Mouse (Mus musculus) MEL (cell line): ENCODE measurements around the gene Supt3. TPM values are rescaled to one million over a fixed set of nuclear protein-coding genes. Genes with fewer than 3 reads are reported as not detected.

Experiments used
- DNase-seq: peaks from one replicate; pipeline ENCODE4 v3.0.0; 2011; ENCODE audit warnings: low read depth, low spot score
- H3K27ac ChIP-seq: 2 replicates; pipeline ENCODE4 v1.5.1; 2012; ENCODE audit warnings: low read depth, mild to moderate bottlenecking, control low read depth, low read length, moderate library complexity; ENCODE audit not compliant: control insufficient read depth
- H3K27me3 ChIP-seq, 2 experiments: fragments of 150-350 bp in 1 of 2; sonication (generic) in 1 of 2; 2 replicates each; pipeline ENCODE4 v1.6.1; 2012; ENCODE audit warnings: low read length in 2 of 2, mild to moderate bottlenecking in 2 of 2, improper control_type of control experiment in 1 of 2, moderate library complexity in 1 of 2; ENCODE audit not compliant: insufficient read depth in 2 of 2, control insufficient read depth in 1 of 2
- H3K36me3 ChIP-seq, 2 experiments: 2 replicates each; pipeline ENCODE4 v1.6.1; 2012 to 2014; ENCODE audit warnings: low read length in 2 of 2, improper control_type of control experiment in 1 of 2, inconsistent platforms in 1 of 2, mild to moderate bottlenecking in 1 of 2; ENCODE audit not compliant: insufficient read depth in 2 of 2, control insufficient read depth in 1 of 2
- H3K4me1 ChIP-seq, 2 experiments: fragments of 150-350 bp in 1 of 2; sonication (generic) in 1 of 2; 2 replicates each; pipeline ENCODE4 v1.6.1; 2012; ENCODE audit warnings: low read length in 2 of 2, improper control_type of control experiment in 1 of 2, mild to moderate bottlenecking in 1 of 2; ENCODE audit not compliant: insufficient read depth in 2 of 2, control insufficient read depth in 1 of 2
- H3K4me3 ChIP-seq, 2 experiments: fragments of 150-350 bp in 1 of 2; sonication (generic) in 1 of 2; 2 replicates each; pipeline ENCODE4 v1.5.1; 2012; ENCODE audit warnings: low read depth in 2 of 2, low read length in 2 of 2, mild to moderate bottlenecking in 2 of 2, moderate library complexity in 2 of 2, control low read depth in 1 of 2, improper control_type of control experiment in 1 of 2; ENCODE audit not compliant: control insufficient read depth in 1 of 2, insufficient read depth in 1 of 2
- H3K79me2 ChIP-seq: 2 replicates; pipeline ENCODE4 v1.6.1; 2012; ENCODE audit warnings: mild to moderate bottlenecking, low read length, moderate library complexity; ENCODE audit not compliant: control insufficient read depth, poor library complexity, insufficient read depth
- H3K9ac ChIP-seq: 2 replicates; pipeline ENCODE4 v1.6.1; 2012; ENCODE audit warnings: low read depth, mild to moderate bottlenecking, control low read depth, low read length, moderate library complexity; ENCODE audit not compliant: control insufficient read depth, poor library complexity, severe bottlenecking
- H3K9me3 ChIP-seq: fragments of 150-350 bp; sonication (generic); replicated peaks from 2 replicates; pipeline ENCODE4 v1.6.1; 2012; ENCODE audit warnings: mild to moderate bottlenecking, low read length, improper control_type of control experiment, moderate library complexity; ENCODE audit not compliant: insufficient read depth
- BHLHE40 ChIP-seq: IDR thresholded peaks from 2 replicates; pipeline ENCODE4 v1.6.1; 2012; ENCODE audit warnings: low read depth, mild to moderate bottlenecking, inconsistent platforms, low read length, improper control_type of control experiment, borderline replicate concordance
- CHD2 ChIP-seq: IDR thresholded peaks from 2 replicates; pipeline ENCODE4 v1.6.1; 2011; ENCODE audit warnings: low read length, improper control_type of control experiment
- ELF1 ChIP-seq: IDR thresholded peaks from 2 replicates; pipeline ENCODE4 v1.6.1; 2014; ENCODE audit warnings: low read depth, mild to moderate bottlenecking, inconsistent platforms, low read length, improper control_type of control experiment, moderate library complexity
- EP300 ChIP-seq, 2 experiments: IDR thresholded peaks; 2 replicates each; pipeline ENCODE4 v1.6.1; 2011; ENCODE audit warnings: improper control_type of control experiment in 2 of 2, low read length in 2 of 2, low read depth in 1 of 2, mild to moderate bottlenecking in 1 of 2
- ETS1 ChIP-seq: IDR thresholded peaks from 2 replicates; pipeline ENCODE4 v1.6.1; 2012; ENCODE audit warnings: low read depth, mild to moderate bottlenecking, inconsistent platforms, low read length, improper control_type of control experiment, moderate library complexity
- GATA1 ChIP-seq: IDR thresholded peaks from 2 replicates; pipeline ENCODE4 v1.6.1; 2011; ENCODE audit warnings: low read depth, low read length, improper control_type of control experiment
- HCFC1 ChIP-seq: IDR thresholded peaks from 2 replicates; pipeline ENCODE4 v1.6.1; 2012; ENCODE audit warnings: low read depth, mild to moderate bottlenecking, inconsistent platforms, low read length, improper control_type of control experiment, moderate library complexity
- MEF2A ChIP-seq: IDR thresholded peaks from 2 replicates; pipeline ENCODE4 v1.6.1; 2014; ENCODE audit warnings: low read depth, mild to moderate bottlenecking, inconsistent platforms, low read length, improper control_type of control experiment; ENCODE audit not compliant: poor library complexity, insufficient replicate concordance, severe bottlenecking; ENCODE audit errors: extremely low read depth
- MXI1 ChIP-seq: IDR thresholded peaks from 2 replicates; pipeline ENCODE4 v1.6.1; 2011; ENCODE audit warnings: mild to moderate bottlenecking, low read depth, low read length, improper control_type of control experiment
- MYB ChIP-seq: IDR thresholded peaks from 2 replicates; pipeline ENCODE4 v1.6.1; 2011; ENCODE audit warnings: mild to moderate bottlenecking, low read depth, low read length, improper control_type of control experiment
- MYC ChIP-seq: IDR thresholded peaks from 2 replicates; pipeline ENCODE4 v1.6.1; 2011; ENCODE audit warnings: low read depth, mild to moderate bottlenecking, low read length, improper control_type of control experiment, moderate library complexity
- NELFE ChIP-seq: IDR thresholded peaks from 2 replicates; pipeline ENCODE4 v1.6.1; 2011; ENCODE audit warnings: low read depth, low read length, improper control_type of control experiment
- NRF1 ChIP-seq: IDR thresholded peaks from 2 replicates; pipeline ENCODE4 v1.6.1; 2014; ENCODE audit warnings: low read depth, mild to moderate bottlenecking, inconsistent platforms, low read length, improper control_type of control experiment, moderate library complexity; ENCODE audit not compliant: poor library complexity, insufficient read depth, severe bottlenecking
- POLR2A ChIP-seq, 2 experiments: IDR thresholded peaks; 2 replicates each; pipeline ENCODE4 v1.6.1; 2011 to 2012; ENCODE audit warnings: low read length in 2 of 2, mild to moderate bottlenecking in 2 of 2, control low read depth in 1 of 2, improper control_type of control experiment in 1 of 2, low read depth in 1 of 2, moderate library complexity in 1 of 2; ENCODE audit not compliant: control insufficient read depth in 1 of 2, insufficient read depth in 1 of 2, poor library complexity in 1 of 2
- POLR2AphosphoS5 ChIP-seq: IDR thresholded peaks from 2 replicates; pipeline ENCODE4 v1.6.1; 2012; ENCODE audit warnings: low read depth, borderline replicate concordance, mild to moderate bottlenecking, inconsistent platforms, low read length, moderate library complexity, mixed read lengths
- SIN3A ChIP-seq: IDR thresholded peaks from 2 replicates; pipeline ENCODE4 v1.6.1; 2012; ENCODE audit warnings: low read length, improper control_type of control experiment, inconsistent platforms
- SMC3 ChIP-seq: IDR thresholded peaks from 2 replicates; pipeline ENCODE4 v1.6.1; 2011; ENCODE audit warnings: low read depth, low read length, improper control_type of control experiment
- TAL1 ChIP-seq: IDR thresholded peaks from 2 replicates; pipeline ENCODE4 v1.6.1; 2012; ENCODE audit warnings: mild to moderate bottlenecking, inconsistent platforms, low read length, moderate library complexity, mixed read lengths
- TCF12 ChIP-seq: IDR thresholded peaks from 2 replicates; pipeline ENCODE4 v1.6.1; 2014; ENCODE audit warnings: low read depth, mild to moderate bottlenecking, inconsistent platforms, low read length, improper control_type of control experiment, moderate library complexity
- UBTF ChIP-seq: IDR thresholded peaks from 2 replicates; pipeline ENCODE4 v1.6.1; 2012; ENCODE audit warnings: low read depth, mild to moderate bottlenecking, inconsistent platforms, low read length, improper control_type of control experiment, moderate library complexity, borderline replicate concordance; ENCODE audit not compliant: insufficient read depth
- USF2 ChIP-seq, 2 experiments: IDR thresholded peaks; 2 replicates each; pipeline ENCODE4 v1.6.1; 2011 to 2012; ENCODE audit warnings: improper control_type of control experiment in 2 of 2, low read length in 2 of 2, borderline replicate concordance in 1 of 2, inconsistent platforms in 1 of 2, low read depth in 1 of 2, mild to moderate bottlenecking in 1 of 2; ENCODE audit not compliant: insufficient read depth in 1 of 2
- ZC3H11A ChIP-seq: IDR thresholded peaks from 2 replicates; pipeline ENCODE4 v1.6.1; 2012; ENCODE audit warnings: low read depth, mild to moderate bottlenecking, inconsistent platforms, low read length, improper control_type of control experiment
- ZKSCAN1 ChIP-seq: IDR thresholded peaks from 2 replicates; pipeline ENCODE4 v1.6.1; 2012; ENCODE audit warnings: low read depth, mild to moderate bottlenecking, inconsistent platforms, low read length, improper control_type of control experiment, moderate library complexity
- ZMIZ1 ChIP-seq: IDR thresholded peaks from 2 replicates; pipeline ENCODE4 v1.6.1; 2012; ENCODE audit warnings: low read depth, mild to moderate bottlenecking, inconsistent platforms, low read length, improper control_type of control experiment, moderate library complexity
- ZNF384 ChIP-seq: IDR thresholded peaks from 2 replicates; pipeline ENCODE4 v1.6.1; 2012; ENCODE audit warnings: low read depth, mild to moderate bottlenecking, inconsistent platforms, low read length, improper control_type of control experiment
- polyA plus RNA-seq, 2 experiments: library from polyadenylated mRNA; stranded (reverse) in 1 of 2; unstranded in 1 of 2; fragments of >175 nt in 1 of 2; fragments of >200 nt in 1 of 2; gene quantifications; 2 replicates each; pipeline versions ENCODE4 v1.2.1 to v1.2.4; 2012; ENCODE audit warnings: low replicate concordance in 2 of 2, low read depth in 1 of 2; ENCODE audit not compliant: insufficient read length in 2 of 2, insufficient read depth in 1 of 2, missing spikeins in 1 of 2
- total RNA-seq: library from RNA; depleted of rRNA; stranded (reverse); fragments of 300-350 nt; gene quantifications from 2 replicates; pipeline ENCODE4 v1.2.3, GENCODE M21; 2012

Supt3 gene
- total and polyA plus RNA-seq, 3 experiments, result 7.0 to 28.6 TPM; not detected in 1

GRCm38 (mm10) chr17:44777337-44777804, 419 bp downstream of the Supt3 start:
- H3K27ac ChIP-seq, result peak overlapping the region; percentile 20
- no peaks in the 10 kb centered on the region for H3K9me3 ChIP-seq
- DNase-seq, result peak; percentile 84
- TF ChIP-seq POLR2AphosphoS5 (no peak), ZMIZ1 (no peak), SMC3 (no peak), TCF12 (no peak), ZC3H11A (no peak), BHLHE40 (no peak), NRF1 (no peak), MEF2A (no peak), GATA1 (no peak), USF2 (IDR thresholded peaks at IDR 0.05; ENCODE audit: borderline replicate concordance in 1 of 2, insufficient read depth in 1 of 2, low read depth in 1 of 2, low read length in 2 of 2) (no peak), MXI1 (peak; percentile 56), SIN3A (peak; percentile 50), POLR2A (IDR thresholded peaks at IDR 0.05; ENCODE audit: control insufficient read depth in 1 of 2, insufficient read depth in 1 of 2, low read depth in 1 of 2, low read length in 2 of 2, poor library complexity in 1 of 2) (peak in 1 of 2 experiments; percentile 41; a peak in 1 of 4 replicates), NELFE (peak; percentile 35; the same call in 1 of the 2 replicates), MYC (no peak), ZKSCAN1 (no peak), CHD2 (no peak)
- H3K36me3 ChIP-seq, result peaks cover 0 to 25% of the 10 kb centered on the region in 2 experiments; a peak in 2 of 4 replicates
- H3K9ac ChIP-seq, result peak overlapping the region; percentile 84
- H3K27me3 ChIP-seq, result no peaks in the 10 kb centered on the region
- H3K79me2 ChIP-seq, result peaks cover 3% of the 10 kb centered on the region; the same call in 1 of the 2 replicates
- H3K4me3 ChIP-seq, result peak overlapping the region; percentile 68 to 97
- peaks cover 7 to 9% of the 10 kb centered on the region in 2 experiments for H3K4me1 ChIP-seq

DNA sequence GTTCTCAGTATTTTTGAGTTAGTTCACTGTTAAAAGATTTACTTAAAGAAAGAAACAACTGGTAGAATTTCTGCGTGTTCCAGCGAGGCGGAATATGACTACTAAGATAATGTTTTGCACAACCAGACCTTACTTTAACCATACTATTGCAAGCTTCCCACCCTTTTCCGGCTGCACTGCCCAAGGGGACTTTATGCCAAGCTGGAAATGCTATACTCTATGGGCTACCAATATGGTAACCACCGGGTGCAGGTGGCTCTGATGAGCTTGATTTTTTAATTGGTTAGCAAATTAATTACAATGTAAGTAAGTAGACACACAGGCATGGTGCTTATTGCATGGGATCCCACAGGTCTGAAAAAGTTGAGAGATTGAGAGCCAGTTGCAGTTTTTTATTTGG, 1.2 kb downstream of the Supt3 start:
- Histone ChIP-seq H3K4me3 (peak overlapping the region; percentile 15 to 97; a peak in 3 of 4 replicates), H3K27me3 (no peaks in the 10 kb centered on the region), H3K27ac (no peak overlapping the region), H3K9ac (peak overlapping the region; percentile 44), H3K79me2 (peaks cover 3% of the 10 kb centered on the region; the same call in 1 of the 2 replicates), H3K36me3 (peaks cover 0 to 30% of the 10 kb centered on the region in 2 experiments; a peak in 2 of 4 replicates), H3K4me1 (peaks cover 10 to 15% of the 10 kb centered on the region in 2 experiments), H3K9me3 (no peaks in the 10 kb centered on the region)
- TF ChIP-seq MYB (no peak), ETS1 (no peak), ELF1 (no peak), EP300 (IDR thresholded peaks at IDR 0.05; ENCODE audit: low read depth in 1 of 2, low read length in 2 of 2) (no peak), ZNF384 (no peak), NELFE (no peak), UBTF (no peak), TAL1 (no peak), HCFC1 (no peak), MEF2A (no peak), ZKSCAN1 (no peak), POLR2AphosphoS5 (no peak)
- peak; percentile 24 for DNase-seq
